Mouse (Mus musculus) neural tube, embryonic 15.5 days (tissue): ENCODE measurements at regions not wholly inside any gene's neighbourhood (a gene's known extent, or its start where the extent isn't known, plus 50 kb on each side); places are given as distances from the start of the nearest gene placed in this dataset.

ENCODE experiments used
- ATAC-seq: fragments of 200-750 bp; cut with Nextera tagmentation; 2 replicates; pipeline ENCODE4 v1.8.0; 2017; ENCODE audit warnings: mild to moderate bottlenecking, moderate TSS enrichment, moderate library complexity; ENCODE audit not compliant: low FRiP score
- H3K27ac ChIP-seq: fragments of 300-500 bp; sonication (generic); replicated peaks from 2 replicates; pipeline ENCODE4 v1.5.1; 2015; ENCODE audit warnings: mild to moderate bottlenecking, inconsistent platforms
- H3K27me3 ChIP-seq: fragments of 300-500 bp; sonication (generic); replicated peaks from 2 replicates; pipeline ENCODE4 v1.6.1; 2015; ENCODE audit warnings: inconsistent platforms
- H3K36me3 ChIP-seq: fragments of 300-500 bp; sonication (generic); 2 replicates; pipeline ENCODE4 v1.6.1; 2015; ENCODE audit warnings: inconsistent platforms
- H3K4me1 ChIP-seq: fragments of 300-500 bp; sonication (generic); 2 replicates; pipeline ENCODE4 v1.6.1; 2015; ENCODE audit warnings: inconsistent platforms
- H3K4me2 ChIP-seq: fragments of 300-500 bp; sonication (generic); 2 replicates; pipeline ENCODE4 v1.6.1; 2015; ENCODE audit warnings: inconsistent platforms, mild to moderate bottlenecking, moderate library complexity
- H3K4me3 ChIP-seq: fragments of 300-500 bp; sonication (generic); replicated peaks from 2 replicates; pipeline ENCODE4 v1.5.1; 2015; ENCODE audit warnings: mild to moderate bottlenecking, inconsistent platforms
- H3K9ac ChIP-seq: fragments of 300-500 bp; sonication (generic); replicated peaks from 2 replicates; pipeline ENCODE4 v1.6.1; 2015; ENCODE audit warnings: mild to moderate bottlenecking, inconsistent platforms
- H3K9me3 ChIP-seq: fragments of 300-500 bp; sonication (generic); replicated peaks from 2 replicates; pipeline ENCODE4 v1.6.1; 2016; ENCODE audit warnings: inconsistent platforms
- WGBS: fragments of 180-500 bp; shearing (Covaris S2); methylation state at CpG from one replicate; pipeline ENCODE4 v1.1.7; 2015; ENCODE audit warnings: mixed read lengths; 5-methylcytosine and 5-hydroxymethylcytosine counted together

GRCm38 (mm10) chr16:64682360-64682759 lies 80.2 kb upstream of the Csnka2ip start:
- Histone ChIP-seq H3K9ac (no peak overlapping the region), H3K4me1 (0 out of 2 replicates have a peak, but pooled peaks cover 2% of the 10 kb centered on the region), H3K27ac (no peak overlapping the region), H3K9me3 (no peaks in the 10 kb centered on the region), H3K36me3 (no peaks in the 10 kb centered on the region), H3K4me2 (no peak overlapping the region), H3K4me3 (no peak overlapping the region), H3K27me3 (no peaks in the 10 kb centered on the region)
- ATAC-seq = no peak
- 76% methylated on average over 6 of the region's 6 CpGs for WGBS

GRCm38 (mm10) chr16:64681902-64682301 lies 79.7 kb upstream of the Csnka2ip start:
- no peak for ATAC-seq

GRCm38 (mm10) chr16:64680843-64681242 lies 78.6 kb upstream of the Csnka2ip start:
- no peak for ATAC-seq
- Histone ChIP-seq H3K27me3 (no peaks in the 10 kb centered on the region), H3K4me1 (0 out of 2 replicates have a peak, but pooled peaks cover 2% of the 10 kb centered on the region), H3K27ac (no peak overlapping the region), H3K9ac (no peak overlapping the region), H3K9me3 (no peaks in the 10 kb centered on the region), H3K4me3 (no peak overlapping the region), H3K4me2 (no peak overlapping the region), H3K36me3 (no peaks in the 10 kb centered on the region)
- WGBS = 66% methylated on average over 4 of the region's 4 CpGs

More at GRCm38 (mm10) chr16:64681902-64682301, 79.7 kb upstream of the Csnka2ip start:
- 0 out of 2 replicates have a peak, but pooled peaks cover 2% of the 10 kb centered on the region for H3K4me1 ChIP-seq
- no peaks in the 10 kb centered on the region for H3K9me3 ChIP-seq
- no peaks in the 10 kb centered on the region for H3K27me3 ChIP-seq
- H3K4me3 ChIP-seq = no peak overlapping the region
- H3K4me2 ChIP-seq = no peak overlapping the region
- H3K27ac ChIP-seq = no peak overlapping the region
- WGBS = 60% methylated on average over 6 of the region's 6 CpGs
- no peak overlapping the region for H3K9ac ChIP-seq
- H3K36me3 ChIP-seq = no peaks in the 10 kb centered on the region

GRCm38 (mm10) chr16:64677352-64677751 lies 75.1 kb upstream of the Csnka2ip start:
- H3K27me3 ChIP-seq = no peaks in the 10 kb centered on the region
- H3K9ac ChIP-seq = no peak overlapping the region
- H3K27ac ChIP-seq = no peak overlapping the region
- no peaks in the 10 kb centered on the region for H3K9me3 ChIP-seq
- no peaks in the 10 kb centered on the region for H3K36me3 ChIP-seq
- WGBS = 53% methylated on average over 8 of the region's 8 CpGs
- 0 out of 2 replicates have a peak, but pooled peaks have one; percentile 41 for ATAC-seq
- H3K4me3 ChIP-seq = no peak overlapping the region
- H3K4me1 ChIP-seq = 0 out of 2 replicates have a peak, but pooled peaks cover 2% of the 10 kb centered on the region
- no peak overlapping the region for H3K4me2 ChIP-seq

- 62% methylated on average over 3 of the region's 3 CpGs for WGBS
- Histone ChIP-seq H3K27ac (no peak overlapping the region), H3K4me1 (0 out of 2 replicates have a peak, but pooled peaks cover 2% of the 10 kb centered on the region)
Measured at GRCm38 (mm10) chr16:64676865-64677264, 74.7 kb upstream of the Csnka2ip start.

GRCm38 (mm10) chr16:64666947-64667346 lies 64.7 kb upstream of the Csnka2ip start:
- ATAC-seq = no peak
- H3K27me3 ChIP-seq = no peaks in the 10 kb centered on the region
- no peak overlapping the region for H3K27ac ChIP-seq
- no peak overlapping the region for H3K4me2 ChIP-seq
- H3K4me1 ChIP-seq = no peaks in the 10 kb centered on the region
- H3K4me3 ChIP-seq = no peak overlapping the region
- no peaks in the 10 kb centered on the region for H3K36me3 ChIP-seq
- 94% methylated on average over 4 of the region's 4 CpGs for WGBS
- H3K9ac ChIP-seq = no peak overlapping the region
- no peaks in the 10 kb centered on the region for H3K9me3 ChIP-seq

More at GRCm38 (mm10) chr16:64676865-64677264, 74.7 kb upstream of the Csnka2ip start:
- no peaks in the 10 kb centered on the region for H3K27me3 ChIP-seq
- no peak overlapping the region for H3K4me3 ChIP-seq
- H3K36me3 ChIP-seq = no peaks in the 10 kb centered on the region
- no peak for ATAC-seq
- H3K9ac ChIP-seq = no peak overlapping the region
- H3K4me2 ChIP-seq = no peak overlapping the region
- no peaks in the 10 kb centered on the region for H3K9me3 ChIP-seq
